Mouse (Mus musculus) heart, adult 2 months (tissue): Measurements from ENCODE around the gene Slc13a5.

Experiments
- CTCF ChIP-seq: fragments of 200-600 bp; IDR thresholded peaks from 2 replicates; pipeline ENCODE4 v1.8.1; 2022; ENCODE audit warnings: antibody characterized with exemption, mild to moderate bottlenecking, moderate library complexity
- EP300 ChIP-seq: fragments of 200-500 bp; IDR thresholded peaks from 2 replicates; pipeline ENCODE4 v1.6.1; 2011; ENCODE audit warnings: low read depth, low read length, control low read depth; ENCODE audit not compliant: insufficient read depth
- POLR2A ChIP-seq: fragments of 200-500 bp; IDR thresholded peaks from 2 replicates; pipeline ENCODE4 v1.6.1; 2011; ENCODE audit warnings: mild to moderate bottlenecking, low read depth, low read length, control low read depth; ENCODE audit not compliant: insufficient read depth

DNA sequence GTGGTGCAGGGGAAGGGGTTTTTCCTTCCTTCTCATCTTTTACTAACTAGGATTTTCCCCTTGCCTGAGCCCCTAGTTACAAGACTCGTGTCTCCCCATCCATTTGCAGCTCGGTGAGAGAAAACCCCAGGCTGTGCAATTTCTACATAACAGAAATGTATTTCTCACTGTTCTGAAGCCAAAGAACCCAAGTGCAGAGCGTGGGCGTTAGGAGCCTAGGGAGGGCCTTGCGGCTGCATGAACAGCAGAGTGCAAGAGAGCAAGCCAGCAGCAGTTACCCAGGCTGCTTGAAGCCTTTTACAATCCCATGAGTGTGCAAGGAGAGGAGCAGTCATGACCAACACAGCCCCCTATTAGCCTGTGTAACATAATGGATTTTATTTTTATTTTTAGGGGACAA, 40.4 kb upstream of the Slc13a5 start:
- TF ChIP-seq POLR2A (no peak), CTCF (no peak), EP300 (no peak)
